Mouse (Mus musculus): ENCODE results near the gene S100pbp. TPM values are rescaled to one million over a fixed set of nuclear protein-coding genes. Genes with fewer than 3 reads are reported as not detected.

Gene S100pbp
- total RNA-seq, 2 experiments from 2014 or later, result 33.6 to 36.0 TPM

- no peak for TF ChIP-seq CTCF (conservative IDR thresholded peaks at IDR 0.05)
- H3K4me3 ChIP-seq, result no peak overlapping the region
- peak overlapping the region; percentile 65; the same call in 1 of the 2 replicates for H3K27ac ChIP-seq
- DNase-seq (ENCODE audit: low spot score in 2 of 2), result no peak
Measured at GRCm38 (mm10) chr4:129141560-129142438, 47.7 kb downstream of the S100pbp start.

- TF ChIP-seq CTCF (conservative IDR thresholded peaks at IDR 0.05), result no peak
- no peak for DNase-seq (ENCODE audit: low spot score in 2 of 2)
- Histone ChIP-seq H3K27ac (peak overlapping the region; percentile 65; the same call in 1 of the 2 replicates), H3K4me3 (no peak overlapping the region)
Measured at GRCm38 (mm10) chr4:129140808-129141207, 48.7 kb downstream of the S100pbp start.

- no peak overlapping the region for H3K27ac ChIP-seq
- no peak for TF ChIP-seq CTCF (conservative IDR thresholded peaks at IDR 0.05)
- no peak for DNase-seq (ENCODE audit: low spot score in 2 of 2)
- no peak overlapping the region for H3K4me3 ChIP-seq
Measured at GRCm38 (mm10) chr4:129139642-129140041, 49.9 kb downstream of the S100pbp start.

GRCm38 (mm10) chr4:129137392-129138321, 51.9 kb downstream of the S100pbp start:
- no peak for DNase-seq (ENCODE audit: low spot score in 2 of 2)
- no peak for TF ChIP-seq CTCF (conservative IDR thresholded peaks at IDR 0.05)
- H3K4me3 ChIP-seq, result peak overlapping the region; percentile 70
- H3K27ac ChIP-seq, result peak overlapping the region; percentile 96

- Histone ChIP-seq H3K27ac (peak within 1 kb of the TSS; percentile 96), H3K4me3 (peak within 1 kb of the TSS; percentile 70)
- TF ChIP-seq CTCF (conservative IDR thresholded peaks at IDR 0.05), result no peak
- no peak for DNase-seq (ENCODE audit: low spot score in 2 of 2)
Measured at GRCm38 (mm10) chr4:129136579-129137391, 52.7 kb downstream of the S100pbp start, which contains the start of gene Fndc5. Fndc5 (plus strand) TSS chr4:129136999.

- peak overlapping the region; percentile 96 for H3K27ac ChIP-seq
- DNase-seq (ENCODE audit: low spot score in 2 of 2), result no peak
- H3K4me3 ChIP-seq, result peak overlapping the region; percentile 63
- TF ChIP-seq CTCF (conservative IDR thresholded peaks at IDR 0.05), result no peak
Measured at GRCm38 (mm10) chr4:129136189-129136578, 53.3 kb downstream of the S100pbp start.

- no peak for DNase-seq (ENCODE audit: low spot score in 2 of 2)
- no peak for TF ChIP-seq CTCF (conservative IDR thresholded peaks at IDR 0.05)
- peak overlapping the region; percentile 96 for H3K27ac ChIP-seq
- no peak overlapping the region for H3K4me3 ChIP-seq
Measured at GRCm38 (mm10) chr4:129135637-129136036, 53.9 kb downstream of the S100pbp start.

GRCm38 (mm10) chr4:129134799-129135585, 54.5 kb downstream of the S100pbp start:
- peak in 1 of 2 experiments; percentile 84 for DNase-seq (ENCODE audit: low spot score in 2 of 2)

GRCm38 (mm10) chr4:129130755-129131303, 58.7 kb downstream of the S100pbp start:
- no peak overlapping the region for H3K4me3 ChIP-seq
- no peak for DNase-seq (ENCODE audit: low spot score in 2 of 2)
- no peak for TF ChIP-seq CTCF (conservative IDR thresholded peaks at IDR 0.05)
- H3K27ac ChIP-seq, result no peak overlapping the region

More at GRCm38 (mm10) chr4:129134799-129135585, 54.5 kb downstream of the S100pbp start:
- peak; percentile 91 for TF ChIP-seq CTCF (conservative IDR thresholded peaks at IDR 0.05)
- H3K4me3 ChIP-seq, result no peak overlapping the region
- H3K27ac ChIP-seq, result peak overlapping the region; percentile 39; the same call in 1 of the 2 replicates

- DNase-seq (ENCODE audit: low spot score in 2 of 2), result no peak
- peak overlapping the region; percentile 64; the same call in 1 of the 2 replicates for H3K27ac ChIP-seq
- H3K4me3 ChIP-seq, result no peak overlapping the region
- TF ChIP-seq CTCF (conservative IDR thresholded peaks at IDR 0.05), result peak; percentile 95
Measured at GRCm38 (mm10) chr4:129130149-129130548, 59.4 kb downstream of the S100pbp start.

GRCm38 (mm10) chr4:129129387-129129786, 60.1 kb downstream of the S100pbp start:
- no peak for DNase-seq (ENCODE audit: low spot score in 2 of 2)
- TF ChIP-seq CTCF (conservative IDR thresholded peaks at IDR 0.05), result no peak
- no peak overlapping the region for H3K4me3 ChIP-seq
- H3K27ac ChIP-seq, result peak overlapping the region; percentile 23; the same call in 1 of the 2 replicates
